Mouse (Mus musculus) stomach, embryonic 14.5 days (tissue): ENCODE results near the gene Kdm8. TPM values are rescaled to one million over a fixed set of nuclear protein-coding genes. Genes with fewer than 3 reads are reported as not detected.
"Not testable (repeated sequence)": the region's sequence is repeated elsewhere in the genome, so short reads cannot be mapped to it uniquely, and the experiment has no call there.

Source experiments
- ATAC-seq: fragments of 200-750 bp; cut with Nextera tagmentation; 2 replicates; pipeline ENCODE4 v1.8.0; 2017; ENCODE audit warnings: low read depth, moderate TSS enrichment; ENCODE audit not compliant: insufficient number of reproducible peaks, insufficient read depth, low FRiP score
- H3K27ac ChIP-seq: fragments of 300-500 bp; sonication (generic); 2 replicates; pipeline ENCODE4 v1.5.1; 2014; ENCODE audit warnings: mild to moderate bottlenecking, low read length, moderate library complexity, mixed read lengths
- H3K27me3 ChIP-seq: fragments of 300-500 bp; sonication (generic); 2 replicates; pipeline ENCODE4 v1.6.1; 2014; ENCODE audit warnings: low read length, control low read depth, mixed read lengths; ENCODE audit not compliant: control insufficient read depth, insufficient read depth
- H3K36me3 ChIP-seq: fragments of 300-500 bp; sonication (generic); 2 replicates; pipeline ENCODE4 v1.6.1; 2014; ENCODE audit warnings: mild to moderate bottlenecking, control low read depth, low read length, moderate library complexity, mixed read lengths; ENCODE audit not compliant: control insufficient read depth, insufficient read depth
- H3K4me1 ChIP-seq: fragments of 300-500 bp; sonication (generic); 2 replicates; pipeline ENCODE4 v1.6.1; 2014; ENCODE audit warnings: low read length, control low read depth, mixed read lengths; ENCODE audit not compliant: control insufficient read depth, insufficient read depth
- H3K4me2 ChIP-seq: fragments of 300-500 bp; sonication (generic); replicated peaks from 2 replicates; pipeline ENCODE4 v1.6.1; 2014; ENCODE audit warnings: low read depth, low read length, control low read depth
- H3K4me3 ChIP-seq: fragments of 300-500 bp; sonication (generic); 2 replicates; pipeline ENCODE4 v1.5.1; 2014; ENCODE audit warnings: low read depth, low read length, control low read depth
- H3K9ac ChIP-seq: fragments of 300-500 bp; sonication (generic); replicated peaks from 2 replicates; pipeline ENCODE4 v1.6.1; 2014; ENCODE audit warnings: low read depth, mild to moderate bottlenecking, control low read depth, low read length, moderate library complexity, mixed read lengths
- H3K9me3 ChIP-seq: fragments of 300-500 bp; sonication (generic); 2 replicates; pipeline ENCODE4 v1.6.1; 2016; ENCODE audit warnings: low read depth, low read length, control low read depth; ENCODE audit not compliant: control insufficient read depth
- WGBS: fragments of 180-500 bp; shearing (Covaris S2); extraction: QIAGEN DNeasy Blood & Tissue Kit; methylation state at CpG from one replicate; pipeline ENCODE4 v1.1.7; 2014; 5-methylcytosine and 5-hydroxymethylcytosine counted together
- polyA plus RNA-seq: library from polyadenylated mRNA; unstranded; fragments of >200 nt; fragmentation: Nextera tagmentation; extraction: Ambion mirVana; gene quantifications from 2 replicates; pipeline ENCODE4 v1.2.1, GENCODE M21; 2014

Gene Kdm8
- polyA plus RNA-seq, 1 experiment from 2014 or later = 10.2 TPM

DNA sequence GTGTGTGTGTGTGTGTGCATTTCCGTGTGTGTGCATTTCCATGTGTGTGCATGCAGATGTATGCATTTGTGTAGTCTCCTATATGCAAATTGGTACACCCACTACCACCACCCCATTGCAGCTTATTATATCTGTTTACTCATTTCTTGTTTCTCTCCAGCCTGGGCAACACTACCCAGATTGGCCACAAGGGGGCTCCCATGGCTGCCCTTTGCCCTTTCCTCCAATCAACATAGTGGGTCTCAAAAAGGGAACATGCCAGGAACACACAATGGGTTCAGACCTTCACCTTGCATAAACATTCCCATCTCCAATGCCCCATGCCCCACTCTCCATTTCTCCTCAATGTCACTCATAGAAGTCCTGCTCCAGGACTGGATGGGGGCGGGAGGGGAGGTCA is 24.3 kb upstream of the Kdm8 start:
- no peak overlapping the region for H3K4me3 ChIP-seq
- H3K9me3 ChIP-seq = no peaks in the 10 kb centered on the region
- no peak overlapping the region for H3K27ac ChIP-seq
- no peak overlapping the region for H3K9ac ChIP-seq
- no peaks in the 10 kb centered on the region for H3K36me3 ChIP-seq
- 73% methylated on average over 2 of the region's 2 CpGs for WGBS
- no peak overlapping the region for H3K4me2 ChIP-seq
- ATAC-seq = no peak
- no peaks in the 10 kb centered on the region for H3K4me1 ChIP-seq
- no peaks in the 10 kb centered on the region for H3K27me3 ChIP-seq

DNA sequence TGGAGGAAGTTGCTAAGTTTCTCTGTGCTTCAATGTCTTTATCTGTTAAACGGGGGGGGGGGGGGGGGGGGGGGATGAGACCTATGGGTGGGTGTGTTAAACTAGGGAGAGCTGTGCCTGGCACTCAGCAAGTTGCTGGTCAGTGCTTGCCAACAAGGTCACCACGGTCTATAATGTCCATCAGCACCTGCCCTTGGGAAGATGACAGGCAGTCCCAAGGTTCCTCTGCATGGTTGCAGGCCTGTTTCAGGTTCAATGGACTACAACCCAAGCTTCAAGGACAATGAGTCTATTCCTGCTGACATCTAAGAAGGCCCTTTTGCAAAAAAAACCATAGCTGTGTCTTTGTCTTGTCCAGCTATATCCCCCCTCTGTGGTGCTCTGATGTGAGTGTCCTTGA is 22.6 kb upstream of the Kdm8 start:
- Histone ChIP-seq H3K9ac (no peak overlapping the region), H3K27ac (no peak overlapping the region), H3K4me3 (no peak overlapping the region), H3K9me3 (no peaks in the 10 kb centered on the region), H3K4me1 (no peaks in the 10 kb centered on the region), H3K36me3 (no peaks in the 10 kb centered on the region), H3K27me3 (no peaks in the 10 kb centered on the region), H3K4me2 (no peak overlapping the region)
- no peak for ATAC-seq
- 56% methylated on average over 2 of the region's 2 CpGs for WGBS

DNA sequence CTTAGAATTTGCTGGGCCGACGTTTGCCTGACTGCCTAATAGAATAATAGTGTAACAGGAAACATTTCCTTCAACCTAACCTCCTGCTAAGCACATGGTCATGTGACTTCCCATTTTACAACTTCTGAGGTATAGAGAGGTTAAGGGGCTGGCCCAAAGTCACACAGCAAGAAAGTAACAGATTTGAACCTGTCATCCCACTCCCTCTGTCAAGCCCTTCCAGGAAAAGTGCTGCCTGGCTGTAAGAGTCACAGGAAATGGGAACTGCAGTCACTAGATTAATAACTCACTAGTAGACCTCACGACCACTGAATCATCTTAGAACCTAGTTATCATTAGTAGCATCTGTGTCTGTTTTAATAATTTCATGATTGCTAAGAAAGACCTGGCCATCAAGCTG is 21.4 kb upstream of the Kdm8 start:
- no peak overlapping the region for H3K9ac ChIP-seq
- H3K36me3 ChIP-seq = no peaks in the 10 kb centered on the region
- H3K9me3 ChIP-seq = no peaks in the 10 kb centered on the region
- H3K27ac ChIP-seq = no peak overlapping the region
- no peak overlapping the region for H3K4me2 ChIP-seq
- 56% methylated on average over 3 of the region's 3 CpGs for WGBS
- no peaks in the 10 kb centered on the region for H3K4me1 ChIP-seq
- no peak for ATAC-seq
- H3K27me3 ChIP-seq = no peaks in the 10 kb centered on the region
- no peak overlapping the region for H3K4me3 ChIP-seq

DNA sequence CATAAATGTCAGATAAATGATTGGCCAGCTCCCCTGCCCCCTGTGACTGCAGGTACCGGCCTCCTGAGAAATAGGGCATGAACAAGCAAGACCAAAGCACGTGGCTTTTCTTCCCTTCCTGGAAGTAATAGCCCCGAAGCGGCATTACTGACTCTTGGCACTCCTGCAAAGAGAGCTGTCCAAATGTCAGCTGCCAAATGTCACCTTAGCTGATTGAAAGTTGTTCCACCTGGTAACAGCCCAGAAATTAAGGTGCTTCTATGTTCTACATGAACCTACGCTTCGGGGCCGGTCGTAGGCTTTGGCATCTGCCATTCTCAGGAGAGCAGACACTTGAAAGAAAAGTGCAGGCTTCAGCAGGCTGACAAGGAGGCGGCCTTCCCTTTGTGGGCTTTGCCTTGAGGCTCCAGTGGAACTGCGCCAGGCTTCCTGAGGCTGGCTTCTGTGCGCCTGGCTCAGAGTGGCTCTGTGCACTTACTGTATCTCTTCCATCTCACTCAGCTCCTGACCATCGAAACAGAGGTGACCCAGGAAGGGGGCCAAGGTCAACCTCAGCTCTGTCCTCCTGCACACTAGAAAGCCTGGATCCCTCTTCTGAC is 16.9 kb upstream of the Kdm8 start:
- no peaks in the 10 kb centered on the region for H3K27me3 ChIP-seq
- 75% methylated on average over 12 of the region's 12 CpGs for WGBS
- H3K36me3 ChIP-seq = no peaks in the 10 kb centered on the region
- H3K4me3 ChIP-seq = no peak overlapping the region
- no peak overlapping the region for H3K4me2 ChIP-seq
- no peak for ATAC-seq
- no peaks in the 10 kb centered on the region; the same call in 1 of the 2 replicates for H3K9me3 ChIP-seq
- no peaks in the 10 kb centered on the region for H3K4me1 ChIP-seq
- no peak overlapping the region for H3K27ac ChIP-seq
- no peak overlapping the region for H3K9ac ChIP-seq

DNA sequence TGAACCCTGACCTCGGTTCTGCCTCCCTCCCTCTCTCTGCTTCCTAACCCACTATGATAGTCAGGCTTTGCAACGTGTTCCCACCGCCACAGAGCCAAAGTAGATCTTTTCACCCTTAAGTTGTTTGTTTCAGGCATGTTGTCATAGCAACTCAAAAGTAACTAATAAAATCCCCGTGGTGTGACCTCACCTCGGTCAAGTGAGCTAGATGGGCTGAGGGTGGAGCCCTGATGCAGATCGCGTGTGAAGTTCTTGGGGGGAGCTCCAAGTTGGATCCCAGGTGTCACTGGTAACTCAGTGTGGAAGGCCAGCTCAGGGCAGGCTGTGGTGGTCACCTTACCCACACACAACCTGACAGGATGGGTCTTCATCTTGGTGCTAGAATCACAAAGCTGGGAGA is 16.1 kb upstream of the Kdm8 start:
- H3K4me1 ChIP-seq = no peaks in the 10 kb centered on the region

DNA sequence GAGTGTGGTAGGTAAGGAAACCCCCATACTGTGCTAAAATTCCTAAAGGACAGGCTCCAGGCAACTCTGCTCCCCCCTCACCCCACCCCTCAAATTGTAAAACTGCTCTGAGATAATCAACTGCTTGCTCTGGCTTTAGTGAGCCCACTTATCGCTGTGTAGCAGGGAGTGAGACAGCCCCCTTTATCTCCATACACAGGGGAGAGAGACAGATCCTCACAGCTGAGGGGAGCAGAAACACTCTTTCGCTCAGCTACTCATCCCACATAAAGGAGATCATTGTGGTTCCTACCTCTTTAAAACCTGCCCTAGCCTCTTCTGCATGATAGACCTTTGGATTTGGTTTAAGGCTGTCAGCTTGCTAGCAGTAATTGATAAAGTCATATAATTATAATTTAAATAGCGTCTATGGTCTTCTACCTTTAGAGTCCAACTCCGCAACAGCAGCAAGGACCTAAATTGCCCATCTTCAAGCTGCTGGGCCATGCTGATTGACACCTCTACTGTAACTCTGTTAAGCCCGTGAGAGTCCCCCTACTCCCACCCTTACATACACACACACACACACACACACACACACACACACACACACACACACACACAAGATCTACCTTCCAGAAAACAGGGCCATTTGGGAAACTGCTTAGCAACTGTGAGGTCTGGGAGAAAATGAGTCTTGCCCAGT is 15.5 kb upstream of the Kdm8 start:
- H3K4me2 ChIP-seq, H3K9ac ChIP-seq, H3K27ac ChIP-seq, H3K9me3 ChIP-seq, H3K27me3 ChIP-seq, H3K36me3 ChIP-seq, H3K4me1 ChIP-seq, H3K4me3 ChIP-seq: not testable (repeated sequence)
- ATAC-seq = peak; percentile 61; the same call in 1 of the 2 replicates
- WGBS = 76% methylated on average over 5 of the region's 5 CpGs

More for the DNA sequence above, 16.1 kb upstream of the Kdm8 start:
- H3K4me3 ChIP-seq = no peak overlapping the region
- 71% methylated on average over 7 of the region's 7 CpGs for WGBS
- no peaks in the 10 kb centered on the region; the same call in 1 of the 2 replicates for H3K9me3 ChIP-seq
- ATAC-seq = no peak
- H3K9ac ChIP-seq = no peak overlapping the region
- no peak overlapping the region for H3K4me2 ChIP-seq
- H3K27ac ChIP-seq = no peak overlapping the region
- no peaks in the 10 kb centered on the region for H3K36me3 ChIP-seq
- no peaks in the 10 kb centered on the region for H3K27me3 ChIP-seq

DNA sequence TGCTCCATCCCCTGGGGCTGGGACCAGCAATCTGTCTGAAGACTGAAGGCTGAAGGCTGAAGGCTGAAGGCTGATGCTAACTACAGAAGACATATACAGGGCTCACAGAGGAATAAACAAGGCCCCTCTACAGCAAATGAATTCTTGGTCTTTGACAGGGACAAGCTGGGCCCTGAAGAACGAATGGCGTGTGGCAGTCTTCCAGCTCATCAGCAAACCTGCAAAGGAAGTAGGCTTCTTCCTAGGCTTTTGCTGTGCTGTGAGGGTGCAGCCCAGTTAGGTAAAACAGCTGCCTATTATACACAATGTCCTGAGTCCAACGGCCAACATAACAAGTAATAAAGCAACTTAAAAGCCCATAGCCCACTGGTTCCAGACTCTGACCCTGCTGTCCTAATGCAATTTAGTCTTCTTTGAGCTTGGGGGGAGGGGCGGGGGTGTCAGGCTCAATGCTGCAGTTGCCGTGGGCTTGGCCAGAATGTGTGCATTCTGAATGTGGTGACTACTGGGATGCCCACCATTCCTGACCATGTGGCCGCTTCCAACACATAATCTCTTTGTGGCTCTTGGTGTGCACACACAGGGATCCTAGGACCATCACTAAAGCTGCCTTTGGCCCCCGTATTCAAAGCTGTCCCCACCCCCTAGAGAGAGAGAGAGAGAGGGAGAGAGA is 14.2 kb upstream of the Kdm8 start:
- Histone ChIP-seq H3K4me3 (no peak overlapping the region), H3K36me3 (no peaks in the 10 kb centered on the region), H3K4me2 (no peak overlapping the region), H3K27me3 (no peaks in the 10 kb centered on the region), H3K27ac (no peak overlapping the region), H3K9ac (no peak overlapping the region), H3K4me1 (no peaks in the 10 kb centered on the region), H3K9me3 (no peaks in the 10 kb centered on the region; the same call in 1 of the 2 replicates)
- 52% methylated on average over 7 of the region's 7 CpGs for WGBS
- ATAC-seq = no peak

DNA sequence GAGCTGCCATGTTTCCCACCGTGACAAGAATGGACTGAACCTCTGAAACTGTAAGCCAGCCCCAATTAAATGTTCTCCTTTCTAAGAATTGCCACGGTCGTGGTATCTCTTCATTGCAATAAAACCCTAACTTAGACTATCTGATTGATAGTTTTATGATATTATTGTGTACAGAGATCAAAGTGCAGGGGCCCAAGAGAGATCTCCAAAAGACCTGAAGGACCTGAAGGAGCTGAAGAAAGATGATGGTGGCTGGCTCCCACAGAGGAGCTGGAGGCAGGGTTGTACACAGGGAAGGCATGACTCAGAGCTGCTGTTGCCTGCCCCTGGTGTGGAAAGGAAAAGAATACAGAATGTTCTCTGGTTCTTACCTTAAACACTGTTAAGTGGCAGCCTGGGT is 10.6 kb upstream of the Kdm8 start:
- H3K4me2 ChIP-seq = no peak overlapping the region
- H3K4me1 ChIP-seq = no peaks in the 10 kb centered on the region
- WGBS = 83% methylated on average over 3 of the region's 3 CpGs
- H3K9me3 ChIP-seq = no peaks in the 10 kb centered on the region; the same call in 1 of the 2 replicates
- no peaks in the 10 kb centered on the region for H3K36me3 ChIP-seq
- no peak overlapping the region for H3K27ac ChIP-seq
- ATAC-seq = no peak
- no peak overlapping the region for H3K4me3 ChIP-seq
- H3K9ac ChIP-seq = no peak overlapping the region
- H3K27me3 ChIP-seq = no peaks in the 10 kb centered on the region
